10 mouse cellular contexts compared by ENCODE assay signal in the genomic region with DNA sequence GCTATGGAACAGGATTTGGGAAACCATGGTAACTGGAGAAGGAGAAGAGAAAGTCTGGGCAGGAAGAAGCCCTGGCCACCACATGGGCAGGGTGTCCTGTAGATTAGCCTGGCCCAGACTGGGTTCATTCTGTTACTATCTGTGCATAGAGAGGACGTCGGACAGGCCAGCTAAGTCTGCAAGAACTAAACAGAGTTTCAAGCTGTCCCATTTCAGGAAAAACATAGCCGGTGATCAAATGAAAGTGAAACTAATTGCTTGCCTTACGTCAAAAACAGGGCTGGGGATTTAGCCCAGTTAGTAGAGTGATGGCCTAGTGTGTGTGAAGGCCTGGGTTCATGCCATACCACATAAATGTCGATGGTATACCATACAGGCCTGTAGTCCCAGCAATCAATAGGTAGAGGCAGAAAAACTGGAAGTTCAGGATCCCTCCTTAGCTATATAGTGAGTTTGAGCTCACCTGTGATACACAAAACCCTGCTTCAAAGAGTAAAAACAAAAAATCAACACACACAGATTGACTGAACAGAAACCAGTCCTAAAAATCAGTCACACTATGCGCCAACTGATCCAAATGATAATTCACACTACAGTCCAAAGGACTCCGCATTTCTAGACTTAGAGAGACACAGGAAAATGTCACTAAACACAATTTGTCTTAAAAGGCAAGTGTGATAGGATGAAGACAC. TPM values are rescaled to one million over a fixed set of nuclear protein-coding genes. Genes with fewer than 3 reads are reported as not detected.
A peak's percentile ranks its signal among the peaks of the same experiment; 100 is the strongest.
DNase-seq lines count a peak whose midpoint lies in the region; ATAC-seq and TF ChIP-seq lines count a peak whose summit lies in the region.
"Had no signal": no experiment of that assay in that cellular context is flagged by ENCODE, and none has a peak within 500 bp of the region (broad histone marks: within the 10 kb centered on the region; RNA-seq: fewer than 3 reads in every experiment).

No protein-coding gene starts in this region.

- TF ChIP-seq CTCF in lung, adult 2 months (IDR thresholded peaks at IDR 0.05; ENCODE audit: insufficient read depth, low read length): no peak

- H3K9ac ChIP-seq in forebrain, embryonic 14.5 days (ENCODE audit: low read length): no peak overlapping the region
- H3K9ac ChIP-seq: hindbrain, embryonic 15.5 days had no signal

- H3K9me3 ChIP-seq in forebrain, embryonic 14.5 days (replicated peaks; ENCODE audit: control insufficient read depth, low read length): no peaks in the 10 kb centered on the region
- H3K9me3 ChIP-seq: hindbrain, embryonic 15.5 days had no signal

- peaks cover 5% of the 10 kb centered on the region for H3K4me1 ChIP-seq in lung, adult 2 months (ENCODE audit: control insufficient read depth, insufficient read depth, low read length)
- no peaks in the 10 kb centered on the region for H3K4me1 ChIP-seq in forebrain, embryonic 14.5 days (ENCODE audit: control insufficient read depth, insufficient read depth, low read length)
- H3K4me1 ChIP-seq: hindbrain, embryonic 15.5 days had no signal

- no peaks in the 10 kb centered on the region for H3K27me3 ChIP-seq in forebrain, embryonic 14.5 days (replicated peaks; ENCODE audit: control insufficient read depth, insufficient read depth, low read length)
- H3K27me3 ChIP-seq: hindbrain, embryonic 15.5 days had no signal

- WGBS in lung, adult 2 months: 31% methylated on average over 7 of the region's 7 CpGs
- 91% methylated on average over 7 of the region's 7 CpGs for WGBS in forebrain, embryonic 14.5 days

- no peak for TF ChIP-seq POLR2A in lung, adult 2 months (IDR thresholded peaks at IDR 0.05; ENCODE audit: borderline replicate concordance, extremely low read depth, low read depth, low read length)

- peak overlapping the region; percentile 52 for H3K4me3 ChIP-seq in lung, adult 2 months (replicated peaks; ENCODE audit: extremely low read depth, low read depth, low read length)
- no peak overlapping the region for H3K4me3 ChIP-seq in forebrain, embryonic 14.5 days (ENCODE audit: low read depth, low read length)
- H3K4me3 ChIP-seq: hindbrain, embryonic 15.5 days had no signal

- no peaks in the 10 kb centered on the region for H3K36me3 ChIP-seq in forebrain, embryonic 14.5 days (ENCODE audit: control insufficient read depth, insufficient read depth, low read length)
- H3K36me3 ChIP-seq: hindbrain, embryonic 15.5 days had no signal

- peak; percentile 64 for ATAC-seq in megakaryocyte, adult 5-6 weeks (ENCODE audit: poor library complexity, severe bottlenecking)
- no peak for ATAC-seq in forebrain, embryonic 14.5 days

- no peak overlapping the region for H3K4me2 ChIP-seq in forebrain, embryonic 14.5 days (ENCODE audit: low read length)
- H3K4me2 ChIP-seq: hindbrain, embryonic 15.5 days had no signal

- no peak overlapping the region for H3K27ac ChIP-seq in forebrain, embryonic 14.5 days (ENCODE audit: low read depth, low read length)
- H3K27ac ChIP-seq: hindbrain, embryonic 15.5 days had no signal

- peak; percentile 20 for DNase-seq in adrenal gland, adult 2 months
- DNase-seq in adrenal gland, postnatal 10 days: no peak
- DNase-seq in lung, adult 2 months: no peak
- no peak for DNase-seq in lung, postnatal 10 days
- peak; percentile 31 for DNase-seq in adipocyte (ENCODE audit: low spot score)
- DNase-seq in kidney, adult 9 months: no peak
- no peak for DNase-seq in forebrain, embryonic 14.5 days (ENCODE audit: low spot score)
- DNase-seq: right cerebral cortex, postnatal 14 days had no signal

RNA-seq across cellular contexts. Expression of a gene that starts 21.9 kb away (rescaled TPM):
- 10 to 100 TPM; 16.6 to 22.1 TPM for total RNA-seq in adrenal gland, adult 2 months (2021)
- 5.6 and 10.1 TPM in 2 replicates for polyA plus RNA-seq in adrenal gland, adult 2 months (2012; rRNA removed)
- total RNA-seq in adrenal gland, postnatal 10 days (2021): 10 to 100 TPM; 23.6 TPM
- polyA plus RNA-seq in lung, adult 2 months (2012; rRNA removed): 5.4 and 6.6 TPM in 2 replicates
- 34.9 and 41.4 TPM in 2 replicates for total RNA-seq in megakaryocyte, adult 5-6 weeks (2015)
- 26.7 and 31.3 TPM in 2 replicates for total RNA-seq in megakaryocyte, adult 5-6 weeks (2017)
- 32.5 and 46.3 TPM in 2 replicates for polyA plus RNA-seq in forebrain, embryonic 14.5 days (2014; fragmentation: Nextera tagmentation; extraction: Ambion mirVana)

Comparison
In these comparisons a context has a peak if more than half of its experiments do, and no peak if none do; other contexts are left out.
1. DNase-seq: peak in adrenal gland, adult 2 months (single experiment) and adipocyte (single experiment); none in adrenal gland, postnatal 10 days (single experiment), lung, adult 2 months (single experiment), lung, postnatal 10 days (single experiment), kidney, adult 9 months (single experiment) and forebrain, embryonic 14.5 days (single experiment).